Mouse (Mus musculus) kidney, embryonic 15.5 days (tissue): ENCODE measurements around the gene Grik1. TPM values are rescaled to one million over a fixed set of nuclear protein-coding genes. Genes with fewer than 3 reads are reported as not detected.

ENCODE experiments used
- ATAC-seq: fragments of 200-750 bp; cut with Nextera tagmentation; replicated peaks from 2 replicates; pipeline ENCODE4 v1.8.0; 2017; ENCODE audit warnings: moderate TSS enrichment; ENCODE audit not compliant: low FRiP score
- H3K27ac ChIP-seq: fragments of 300-500 bp; sonication (generic); 2 replicates; pipeline ENCODE4 v1.5.1; 2015; ENCODE audit warnings: mild to moderate bottlenecking, inconsistent platforms
- H3K27me3 ChIP-seq: fragments of 300-500 bp; sonication (generic); 2 replicates; pipeline ENCODE4 v1.6.1; 2015; ENCODE audit warnings: inconsistent platforms
- H3K36me3 ChIP-seq: fragments of 300-500 bp; sonication (generic); 2 replicates; pipeline ENCODE4 v1.6.1; 2015; ENCODE audit warnings: inconsistent platforms
- H3K4me1 ChIP-seq: fragments of 300-500 bp; sonication (generic); 2 replicates; pipeline ENCODE4 v1.6.1; 2015; ENCODE audit warnings: inconsistent platforms
- H3K4me2 ChIP-seq: fragments of 300-500 bp; sonication (generic); 2 replicates; pipeline ENCODE4 v1.6.1; 2015; ENCODE audit warnings: moderate library complexity, mild to moderate bottlenecking, inconsistent platforms
- H3K4me3 ChIP-seq: fragments of 300-500 bp; sonication (generic); replicated peaks from 2 replicates; pipeline ENCODE4 v1.5.1; 2015; ENCODE audit warnings: mild to moderate bottlenecking, inconsistent platforms
- H3K9ac ChIP-seq: fragments of 300-500 bp; sonication (generic); 2 replicates; pipeline ENCODE4 v1.6.1; 2015; ENCODE audit warnings: mild to moderate bottlenecking, inconsistent platforms
- H3K9me3 ChIP-seq: fragments of 300-500 bp; sonication (generic); replicated peaks from 2 replicates; pipeline ENCODE4 v1.6.1; 2016; ENCODE audit warnings: inconsistent platforms
- WGBS: fragments of 180-500 bp; shearing (Covaris S2); methylation state at CpG from one replicate; pipeline ENCODE4 v1.1.7; 2015; ENCODE audit warnings: mixed read lengths; 5-methylcytosine and 5-hydroxymethylcytosine counted together
- polyA plus RNA-seq: library from polyadenylated mRNA; unstranded; fragments of >200 nt; fragmentation: Nextera tagmentation; extraction: Ambion mirVana; gene quantifications from 2 replicates; pipeline ENCODE4 v1.2.1, GENCODE M21; 2015

Gene Grik1
- polyA plus RNA-seq, 1 experiment from 2014 or later = 1.6 TPM

- Histone ChIP-seq H3K9ac (no peak overlapping the region), H3K27ac (no peak overlapping the region), H3K36me3 (no peaks in the 10 kb centered on the region), H3K9me3 (no peaks in the 10 kb centered on the region), H3K4me2 (no peak overlapping the region), H3K4me1 (peaks cover 2% of the 10 kb centered on the region; the same call in 1 of the 2 replicates), H3K4me3 (no peak overlapping the region), H3K27me3 (no peaks in the 10 kb centered on the region)
- no peak for ATAC-seq
- 87% methylated on average over 11 of the region's 11 CpGs for WGBS
These were observed 340.2 kb downstream of the Grik1 start for GRCm38 (mm10) chr16:87949881-87950280.

DNA sequence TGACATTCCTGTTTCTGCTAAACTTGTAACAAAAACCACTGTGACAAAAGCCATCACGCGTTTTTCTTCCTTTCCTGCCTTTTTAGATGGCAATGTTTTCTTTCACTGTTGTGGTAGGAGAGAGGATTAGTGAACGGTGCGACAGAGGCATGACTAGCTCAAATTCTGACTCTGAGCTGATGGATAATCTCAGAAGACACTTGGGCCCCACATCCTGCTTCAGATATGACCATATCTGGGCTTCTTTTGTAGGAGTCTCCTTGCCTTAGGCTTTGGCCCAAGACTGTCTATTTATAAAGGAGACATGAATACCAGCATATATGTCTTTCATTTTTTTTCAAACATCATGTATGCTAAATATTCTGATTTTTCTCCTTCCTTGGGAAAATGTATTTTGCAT, 341.9 kb downstream of the Grik1 start:
- Histone ChIP-seq H3K4me1 (no peaks in the 10 kb centered on the region), H3K4me3 (no peak overlapping the region), H3K9ac (no peak overlapping the region), H3K4me2 (no peak overlapping the region), H3K27me3 (no peaks in the 10 kb centered on the region), H3K36me3 (no peaks in the 10 kb centered on the region), H3K9me3 (no peaks in the 10 kb centered on the region), H3K27ac (no peak overlapping the region)
- ATAC-seq = no peak
- WGBS = 84% methylated on average over 4 of the region's 4 CpGs

DNA sequence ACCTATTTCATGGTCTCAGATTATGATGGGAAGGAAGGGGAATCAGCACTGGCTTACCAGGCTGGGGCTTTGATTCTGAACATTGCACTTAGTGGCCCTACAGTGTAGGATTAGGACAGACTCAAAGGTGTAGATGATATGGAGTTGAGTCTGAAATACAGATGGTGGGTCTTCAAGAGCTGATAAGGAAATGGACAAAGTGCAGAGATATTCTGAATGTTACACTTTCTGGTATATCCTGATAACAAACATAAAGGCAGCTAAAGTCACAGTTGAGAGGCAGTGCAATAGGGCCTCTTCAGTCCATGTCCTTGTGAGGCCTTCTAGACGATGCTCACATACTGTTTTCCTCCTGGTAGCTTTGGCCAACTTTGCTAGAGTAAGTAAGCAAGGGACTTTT, 345.7 kb downstream of the Grik1 start:
- Histone ChIP-seq H3K36me3 (no peaks in the 10 kb centered on the region), H3K4me1 (no peaks in the 10 kb centered on the region), H3K9ac (no peak overlapping the region), H3K9me3 (no peaks in the 10 kb centered on the region), H3K4me2 (no peak overlapping the region), H3K4me3 (no peak overlapping the region), H3K27ac (no peak overlapping the region), H3K27me3 (no peaks in the 10 kb centered on the region)
- no peak for ATAC-seq
- WGBS = 86% methylated on average over 1 of the region's 1 CpGs

- ATAC-seq = no peak
- Histone ChIP-seq H3K4me1 (no peaks in the 10 kb centered on the region), H3K36me3 (no peaks in the 10 kb centered on the region), H3K27me3 (no peaks in the 10 kb centered on the region), H3K9ac (no peak overlapping the region), H3K27ac (no peak overlapping the region), H3K9me3 (no peaks in the 10 kb centered on the region), H3K4me3 (no peak overlapping the region), H3K4me2 (no peak overlapping the region)
- 88% methylated on average over 13 of the region's 13 CpGs for WGBS
These were observed 347.8 kb downstream of the Grik1 start for GRCm38 (mm10) chr16:87942103-87942865.

DNA sequence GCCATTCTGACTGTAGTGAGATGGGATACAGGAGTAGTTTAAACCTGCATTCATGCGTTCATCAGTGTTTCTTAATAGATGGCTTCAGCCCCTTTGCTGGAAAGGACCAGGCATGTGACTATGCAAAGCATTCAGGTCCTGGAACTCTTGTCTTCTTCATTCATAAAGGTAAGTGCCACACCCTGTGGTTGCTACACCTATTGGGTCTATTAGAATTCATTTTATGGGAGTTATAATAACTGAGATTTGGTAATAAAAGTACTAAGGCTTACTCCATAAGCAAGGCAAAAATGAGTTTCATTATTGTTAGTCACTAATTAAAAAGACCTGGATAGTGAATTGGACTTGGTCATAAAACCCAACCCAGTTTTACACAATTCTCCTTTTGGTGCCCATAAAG, 355.4 kb downstream of the Grik1 start:
- no peaks in the 10 kb centered on the region for H3K36me3 ChIP-seq
- WGBS = 91% methylated on average over 1 of the region's 1 CpGs
- no peak for ATAC-seq

GRCm38 (mm10) chr16:87931358-87931757, 358.7 kb downstream of the Grik1 start:
- WGBS = 90% methylated on average over 2 of the region's 2 CpGs
- no peaks in the 10 kb centered on the region for H3K4me1 ChIP-seq

More for the DNA sequence above, 355.4 kb downstream of the Grik1 start:
- Histone ChIP-seq H3K9me3 (no peaks in the 10 kb centered on the region), H3K4me3 (no peak overlapping the region), H3K4me1 (no peaks in the 10 kb centered on the region), H3K27ac (no peak overlapping the region), H3K9ac (no peak overlapping the region), H3K27me3 (no peaks in the 10 kb centered on the region), H3K4me2 (no peak overlapping the region)

GRCm38 (mm10) chr16:87930519-87930918, 359.5 kb downstream of the Grik1 start:
- Histone ChIP-seq H3K27me3 (no peaks in the 10 kb centered on the region), H3K4me2 (no peak overlapping the region), H3K36me3 (no peaks in the 10 kb centered on the region), H3K27ac (no peak overlapping the region), H3K4me3 (no peak overlapping the region), H3K9ac (no peak overlapping the region), H3K9me3 (no peaks in the 10 kb centered on the region), H3K4me1 (no peaks in the 10 kb centered on the region)
- 85% methylated on average over 3 of the region's 3 CpGs for WGBS
- ATAC-seq = no peak

More at GRCm38 (mm10) chr16:87931358-87931757, 358.7 kb downstream of the Grik1 start:
- Histone ChIP-seq H3K27ac (no peak overlapping the region), H3K9me3 (no peaks in the 10 kb centered on the region), H3K27me3 (no peaks in the 10 kb centered on the region), H3K9ac (no peak overlapping the region), H3K36me3 (no peaks in the 10 kb centered on the region), H3K4me3 (no peak overlapping the region), H3K4me2 (no peak overlapping the region)
- ATAC-seq = no peak

- Histone ChIP-seq H3K4me1 (no peaks in the 10 kb centered on the region), H3K36me3 (no peaks in the 10 kb centered on the region), H3K27me3 (no peaks in the 10 kb centered on the region), H3K9me3 (no peaks in the 10 kb centered on the region), H3K27ac (no peak overlapping the region), H3K4me3 (no peak overlapping the region), H3K4me2 (no peak overlapping the region), H3K9ac (no peak overlapping the region)
- no peak for ATAC-seq
- WGBS = 67% methylated on average over 1 of the region's 1 CpGs
These were observed 361.4 kb downstream of the Grik1 start for GRCm38 (mm10) chr16:87928671-87929070.

- no peaks in the 10 kb centered on the region for H3K36me3 ChIP-seq
- no peaks in the 10 kb centered on the region for H3K27me3 ChIP-seq
- WGBS = 61% methylated on average over 4 of the region's 4 CpGs
- H3K4me3 ChIP-seq = no peak overlapping the region
- H3K4me1 ChIP-seq = peaks cover 22% of the 10 kb centered on the region
- no peak for ATAC-seq
- no peak overlapping the region for H3K9ac ChIP-seq
- no peak overlapping the region for H3K27ac ChIP-seq
- no peaks in the 10 kb centered on the region for H3K9me3 ChIP-seq
- no peak overlapping the region for H3K4me2 ChIP-seq
These were observed 372.2 kb downstream of the Grik1 start for GRCm38 (mm10) chr16:87917897-87918296.

DNA sequence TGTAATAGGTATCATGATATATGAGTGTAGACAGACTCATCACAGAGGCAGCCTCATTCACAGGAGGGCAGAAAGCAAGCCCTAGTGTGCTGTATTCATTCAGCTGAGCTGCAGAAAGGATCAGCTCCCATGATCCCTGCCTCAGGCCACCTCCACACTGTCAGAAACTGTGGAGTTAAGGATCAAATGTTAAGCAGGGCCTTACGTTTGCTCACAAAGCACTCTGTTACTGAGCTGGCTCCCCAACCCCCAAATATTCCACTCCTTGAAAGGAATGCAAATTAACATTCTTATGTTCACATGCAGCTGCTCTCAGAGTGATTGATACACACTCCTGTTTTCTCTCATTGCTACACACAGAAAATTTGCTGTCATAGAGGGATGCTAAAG, 372.9 kb downstream of the Grik1 start:
- peak overlapping the region; percentile 79 for H3K27ac ChIP-seq
- peak; percentile 88 for ATAC-seq
- H3K9me3 ChIP-seq = no peaks in the 10 kb centered on the region
- no peaks in the 10 kb centered on the region for H3K27me3 ChIP-seq
- peaks cover 22% of the 10 kb centered on the region for H3K4me1 ChIP-seq
- no peaks in the 10 kb centered on the region for H3K36me3 ChIP-seq
- no peak overlapping the region for H3K9ac ChIP-seq
- H3K4me3 ChIP-seq = no peak overlapping the region
- no peak overlapping the region for H3K4me2 ChIP-seq
- 13% methylated on average over 1 of the region's 1 CpGs for WGBS

DNA sequence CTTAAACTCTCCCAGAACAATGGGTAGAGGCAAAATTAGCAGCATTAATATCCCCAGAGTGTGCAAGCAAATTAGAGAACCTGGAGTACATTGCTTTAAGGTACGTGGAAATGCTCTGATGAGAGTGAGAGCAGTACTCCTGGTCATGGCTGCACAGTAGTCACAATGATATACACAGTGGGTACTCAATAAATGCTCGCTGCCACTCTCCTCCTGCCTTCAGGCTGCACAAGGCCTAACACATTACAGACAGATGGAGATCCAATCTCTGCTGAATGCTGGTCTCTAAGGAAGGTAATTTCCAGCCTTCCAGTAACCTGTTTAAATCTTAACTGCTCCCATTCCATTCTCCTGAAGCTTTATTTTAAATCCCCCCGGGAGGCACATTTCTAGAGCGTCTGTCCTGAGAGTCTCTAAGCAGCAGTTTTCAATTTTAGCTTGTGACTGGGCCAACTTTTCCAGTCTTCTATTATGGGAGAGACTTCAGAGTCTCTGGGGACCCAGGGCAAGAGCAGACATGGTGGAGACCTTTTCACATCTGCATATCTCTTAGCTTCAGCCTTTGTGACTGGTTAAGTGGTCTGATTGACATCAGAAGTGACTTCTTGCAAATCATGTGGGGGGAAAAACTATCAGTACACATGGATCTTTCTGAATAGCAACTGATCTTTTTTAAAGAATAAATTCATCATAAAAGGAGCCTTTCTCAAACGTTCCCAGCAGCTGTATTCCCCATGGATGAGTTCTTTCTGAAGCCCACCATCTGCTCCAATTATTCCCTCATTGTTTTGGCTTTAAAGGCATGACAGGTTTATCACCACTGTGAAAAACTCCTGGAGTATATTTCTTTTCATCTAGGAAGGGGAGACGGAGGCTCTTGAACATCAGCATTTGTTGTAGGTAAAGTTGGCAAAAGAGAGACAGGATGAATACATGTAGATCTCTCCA, 373.6 kb downstream of the Grik1 start:
- Histone ChIP-seq H3K4me2 (no peak overlapping the region), H3K9ac (no peak overlapping the region), H3K36me3 (no peaks in the 10 kb centered on the region), H3K9me3 (no peaks in the 10 kb centered on the region), H3K4me1 (peaks cover 24% of the 10 kb centered on the region), H3K27me3 (no peaks in the 10 kb centered on the region), H3K27ac (peak overlapping the region; percentile 79), H3K4me3 (no peak overlapping the region)
- peak; percentile 65 for ATAC-seq
- WGBS = 33% methylated on average over 6 of the region's 6 CpGs

DNA sequence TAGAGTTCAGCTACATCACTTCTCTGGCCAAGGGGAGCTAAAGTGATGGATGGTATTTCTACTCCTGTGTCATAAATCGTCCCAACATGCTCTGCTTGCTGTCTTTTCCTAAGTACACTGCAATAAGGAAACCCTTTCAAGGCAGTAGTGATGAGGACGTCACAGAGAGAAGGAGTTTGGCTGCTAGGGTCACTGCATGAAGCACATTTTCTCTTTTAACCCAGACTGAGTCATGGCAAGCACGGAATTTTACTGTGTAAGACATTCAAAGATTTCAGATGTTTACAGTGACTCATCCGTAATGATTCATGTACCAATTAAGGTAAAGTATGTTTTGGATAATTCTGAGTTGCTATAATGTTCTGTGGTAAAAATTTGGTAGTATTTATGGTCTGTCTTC, 374.9 kb downstream of the Grik1 start:
- no peaks in the 10 kb centered on the region for H3K36me3 ChIP-seq
- H3K27ac ChIP-seq = no peak overlapping the region
- H3K9me3 ChIP-seq = no peaks in the 10 kb centered on the region
- no peaks in the 10 kb centered on the region for H3K27me3 ChIP-seq
- WGBS = 49% methylated on average over 4 of the region's 4 CpGs
- no peak for ATAC-seq
- peaks cover 30% of the 10 kb centered on the region for H3K4me1 ChIP-seq
- no peak overlapping the region for H3K4me3 ChIP-seq
- H3K4me2 ChIP-seq = no peak overlapping the region
- no peak overlapping the region for H3K9ac ChIP-seq
